Mouse (Mus musculus): ENCODE results near the gene Chga. TPM values are rescaled to one million over a fixed set of nuclear protein-coding genes. Genes with fewer than 3 reads are reported as not detected.

Chga gene
- total and polyA plus RNA-seq, 2 experiments from 2014 or later: 168 to 257 TPM

GRCm38 (mm10) chr12:102527989-102528388, 26.8 kb upstream of the Chga start:
- WGBS: 74% methylated on average over 5 of the region's 5 CpGs
- H3K27ac ChIP-seq (ENCODE audit: low read depth, low read length): no peak overlapping the region; the same call in 1 of the 2 replicates
- ATAC-seq (ENCODE audit: low FRiP score): no peak

GRCm38 (mm10) chr12:102535796-102536195, 19.0 kb upstream of the Chga start:
- no peaks in the 10 kb centered on the region for H3K36me3 ChIP-seq (ENCODE audit: insufficient read depth, low read length)
- no peak for TF ChIP-seq CTCF (IDR thresholded peaks at IDR 0.05)
- no peaks in the 10 kb centered on the region for H3K9me3 ChIP-seq (ENCODE audit: low read length)
- ATAC-seq (ENCODE audit: low FRiP score) (no peak), DNase-seq (ENCODE audit: low spot score) (no peak)
- no peaks in the 10 kb centered on the region for H3K27me3 ChIP-seq (ENCODE audit: insufficient read depth, low read length)
- no peak overlapping the region for H3K9ac ChIP-seq (replicated peaks; ENCODE audit: low read length, poor library complexity, severe bottlenecking)
- WGBS: 32% methylated on average over 1 of the region's 1 CpGs
- no peak overlapping the region for H3K4me2 ChIP-seq (ENCODE audit: low read depth, low read length, poor library complexity, severe bottlenecking)
- H3K4me3 ChIP-seq (ENCODE audit: low read depth, low read length): no peak overlapping the region
- no peaks in the 10 kb centered on the region for H3K4me1 ChIP-seq (ENCODE audit: insufficient read depth, low read length)
- H3K27ac ChIP-seq (ENCODE audit: low read depth, low read length): no peak overlapping the region

More at GRCm38 (mm10) chr12:102527989-102528388, 26.8 kb upstream of the Chga start:
- no peak for DNase-seq (ENCODE audit: low spot score)
- Histone ChIP-seq H3K36me3 (ENCODE audit: insufficient read depth, low read length) (no peaks in the 10 kb centered on the region), H3K4me1 (ENCODE audit: insufficient read depth, low read length) (no peaks in the 10 kb centered on the region), H3K4me3 (ENCODE audit: low read depth, low read length) (no peak overlapping the region), H3K9ac (replicated peaks; ENCODE audit: low read length, poor library complexity, severe bottlenecking) (no peak overlapping the region), H3K27me3 (ENCODE audit: insufficient read depth, low read length) (no peaks in the 10 kb centered on the region), H3K9me3 (ENCODE audit: low read length) (no peaks in the 10 kb centered on the region), H3K4me2 (ENCODE audit: low read depth, low read length, poor library complexity, severe bottlenecking) (no peak overlapping the region)
- no peak for TF ChIP-seq CTCF (IDR thresholded peaks at IDR 0.05)

GRCm38 (mm10) chr12:102540278-102540677, 14.5 kb upstream of the Chga start:
- 75% methylated on average over 8 of the region's 8 CpGs for WGBS
- no peak overlapping the region for H3K4me3 ChIP-seq (ENCODE audit: low read depth, low read length)
- DNase-seq (ENCODE audit: low spot score) (no peak), ATAC-seq (ENCODE audit: low FRiP score) (no peak)
- no peak for TF ChIP-seq CTCF (IDR thresholded peaks at IDR 0.05)
- H3K27me3 ChIP-seq (ENCODE audit: insufficient read depth, low read length): no peaks in the 10 kb centered on the region
- no peaks in the 10 kb centered on the region for H3K9me3 ChIP-seq (ENCODE audit: low read length)
- no peak overlapping the region for H3K27ac ChIP-seq (ENCODE audit: low read depth, low read length)
- no peaks in the 10 kb centered on the region for H3K36me3 ChIP-seq (ENCODE audit: insufficient read depth, low read length)
- no peak overlapping the region for H3K9ac ChIP-seq (replicated peaks; ENCODE audit: low read length, poor library complexity, severe bottlenecking)
- H3K4me1 ChIP-seq (ENCODE audit: insufficient read depth, low read length): 0 out of 2 replicates have a peak, but pooled peaks cover 8% of the 10 kb centered on the region
- no peak overlapping the region for H3K4me2 ChIP-seq (ENCODE audit: low read depth, low read length, poor library complexity, severe bottlenecking)

- no peak overlapping the region for H3K4me3 ChIP-seq (ENCODE audit: low read depth, low read length)
- H3K9ac ChIP-seq (replicated peaks; ENCODE audit: low read length, poor library complexity, severe bottlenecking): no peak overlapping the region
- ATAC-seq (ENCODE audit: low FRiP score): no peak
- 0 out of 2 replicates have a peak, but pooled peaks cover 10% of the 10 kb centered on the region for H3K4me1 ChIP-seq (ENCODE audit: insufficient read depth, low read length)
- no peaks in the 10 kb centered on the region for H3K27me3 ChIP-seq (ENCODE audit: insufficient read depth, low read length)
- no peak for TF ChIP-seq CTCF (IDR thresholded peaks at IDR 0.05)
- H3K27ac ChIP-seq (ENCODE audit: low read depth, low read length): no peak overlapping the region
- no peaks in the 10 kb centered on the region for H3K36me3 ChIP-seq (ENCODE audit: insufficient read depth, low read length)
- H3K4me2 ChIP-seq (ENCODE audit: low read depth, low read length, poor library complexity, severe bottlenecking): no peak overlapping the region
- 97% methylated on average over 7 of the region's 7 CpGs for WGBS
- no peak for DNase-seq (ENCODE audit: low spot score)
- no peaks in the 10 kb centered on the region for H3K9me3 ChIP-seq (ENCODE audit: low read length)
Observed at GRCm38 (mm10) chr12:102541168-102541567, 13.6 kb upstream of the Chga start.

- Histone ChIP-seq H3K4me1 (ENCODE audit: insufficient read depth, low read length) (0 out of 2 replicates have a peak, but pooled peaks cover 10% of the 10 kb centered on the region), H3K9ac (replicated peaks; ENCODE audit: low read length, poor library complexity, severe bottlenecking) (no peak overlapping the region), H3K36me3 (ENCODE audit: insufficient read depth, low read length) (no peaks in the 10 kb centered on the region), H3K9me3 (ENCODE audit: low read length) (no peaks in the 10 kb centered on the region), H3K4me3 (ENCODE audit: low read depth, low read length) (no peak overlapping the region), H3K4me2 (ENCODE audit: low read depth, low read length, poor library complexity, severe bottlenecking) (no peak overlapping the region), H3K27ac (ENCODE audit: low read depth, low read length) (peak overlapping the region; percentile 38; the same call in 1 of the 2 replicates), H3K27me3 (ENCODE audit: insufficient read depth, low read length) (no peaks in the 10 kb centered on the region)
- DNase-seq (ENCODE audit: low spot score) (no peak), ATAC-seq (ENCODE audit: low FRiP score) (peak; percentile 45; the same call in 1 of the 2 replicates)
- no peak for TF ChIP-seq CTCF (IDR thresholded peaks at IDR 0.05)
- WGBS: 40% methylated on average over 6 of the region's 6 CpGs
Observed at GRCm38 (mm10) chr12:102545122-102545521, 9.6 kb upstream of the Chga start.

- H3K36me3 ChIP-seq (ENCODE audit: insufficient read depth, low read length): no peaks in the 10 kb centered on the region
- ATAC-seq (ENCODE audit: low FRiP score) (no peak), DNase-seq (ENCODE audit: low spot score) (peak; percentile 59)
- 10% methylated on average over 11 of the region's 11 CpGs for WGBS
- no peak overlapping the region for H3K4me3 ChIP-seq (ENCODE audit: low read depth, low read length)
- TF ChIP-seq CTCF (IDR thresholded peaks at IDR 0.05): no peak
- no peaks in the 10 kb centered on the region for H3K4me1 ChIP-seq (ENCODE audit: insufficient read depth, low read length)
- no peak overlapping the region for H3K9ac ChIP-seq (replicated peaks; ENCODE audit: low read length, poor library complexity, severe bottlenecking)
- H3K27me3 ChIP-seq (ENCODE audit: insufficient read depth, low read length): no peaks in the 10 kb centered on the region
- H3K9me3 ChIP-seq (ENCODE audit: low read length): no peaks in the 10 kb centered on the region
- H3K4me2 ChIP-seq (ENCODE audit: low read depth, low read length, poor library complexity, severe bottlenecking): no peak overlapping the region
- no peak overlapping the region for H3K27ac ChIP-seq (ENCODE audit: low read depth, low read length)
Observed at GRCm38 (mm10) chr12:102550529-102550928, 4.2 kb upstream of the Chga start.
